8 mouse cellular contexts compared by ENCODE assay signal in the genomic region with DNA sequence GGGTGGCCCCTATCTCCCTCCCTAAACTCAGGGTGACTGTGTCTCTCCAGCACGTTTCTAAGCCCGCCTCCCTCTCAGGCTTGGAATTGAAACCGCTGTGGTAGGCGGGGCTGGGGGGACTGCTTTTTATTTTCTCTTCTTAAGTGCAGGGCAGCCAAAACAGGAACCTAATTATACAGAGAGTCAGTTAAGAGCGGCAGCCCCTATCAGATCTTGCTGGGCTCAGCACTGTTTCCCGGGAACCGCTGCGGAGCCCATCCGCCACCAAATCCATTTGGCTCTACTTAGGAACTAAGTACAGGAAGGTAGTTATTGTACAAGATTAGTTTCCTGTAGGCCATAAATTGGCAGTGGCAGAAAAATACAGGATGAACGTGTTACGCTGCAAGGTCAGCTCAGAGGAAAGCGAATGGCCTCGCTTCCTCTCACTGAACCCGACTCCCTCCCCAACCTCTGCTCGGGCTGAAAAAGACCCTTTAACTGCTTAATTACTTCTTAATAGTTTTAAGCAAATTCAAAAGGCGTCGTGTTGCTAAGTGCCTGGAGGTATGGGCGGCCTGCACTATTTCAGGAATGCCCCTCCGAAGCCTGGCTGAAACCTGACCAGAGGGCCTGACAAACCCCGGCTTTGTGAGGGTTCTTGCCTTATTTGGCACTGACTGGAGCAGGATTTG.
DNase-seq lines count a peak whose midpoint lies in the region; ATAC-seq lines count a peak whose summit lies in the region.

No protein-coding gene starts in this region.

- DNase-seq in left cerebral cortex, postnatal 25 days (ENCODE audit: low spot score in 2 of 2): peak; percentile 17 to 29
- no peak for DNase-seq in left cerebral cortex, adult 18-20 months (ENCODE audit: low spot score in 2 of 2)
- peak; percentile 27 for DNase-seq in adrenal gland, postnatal 25 days
- peak; percentile 88 for DNase-seq in forelimb bud, embryonic 11.5 days (ENCODE audit: low read depth, low spot score)
- peak; percentile 69 for DNase-seq in liver
- no peak for DNase-seq in cerebellum, adult 11-12 months

- H3K4me1 ChIP-seq in hindbrain, embryonic 16.5 days (ENCODE audit: control insufficient read depth, insufficient read depth, low read depth, low read length): peaks cover 52% of the 10 kb centered on the region
- H3K4me1 ChIP-seq in midbrain, embryonic 16.5 days (ENCODE audit: control insufficient read depth, insufficient read depth, low read length): peaks cover 37% of the 10 kb centered on the region

- peak overlapping the region; percentile 73 for H3K27ac ChIP-seq in hindbrain, embryonic 16.5 days (ENCODE audit: low read depth, low read length)
- peak overlapping the region; percentile 63 for H3K27ac ChIP-seq in midbrain, embryonic 16.5 days (ENCODE audit: low read length)

- H3K9me3 ChIP-seq in hindbrain, embryonic 16.5 days (ENCODE audit: control insufficient read depth, low read length): no peaks in the 10 kb centered on the region
- H3K9me3 ChIP-seq in midbrain, embryonic 16.5 days (replicated peaks; ENCODE audit: control insufficient read depth, low read length, poor library complexity, severe bottlenecking): no peaks in the 10 kb centered on the region

- 6% methylated on average over 20 of the region's 20 CpGs for WGBS in hindbrain, embryonic 16.5 days
- 6% methylated on average over 20 of the region's 20 CpGs for WGBS in midbrain, embryonic 16.5 days

- H3K4me2 ChIP-seq in hindbrain, embryonic 16.5 days (ENCODE audit: low read length): peak overlapping the region; percentile 33; the same call in 1 of the 2 replicates
- peak overlapping the region; percentile 33 for H3K4me2 ChIP-seq in midbrain, embryonic 16.5 days (ENCODE audit: low read length)

- no peaks in the 10 kb centered on the region for H3K36me3 ChIP-seq in hindbrain, embryonic 16.5 days (ENCODE audit: control insufficient read depth, insufficient read depth, low read length)
- no peaks in the 10 kb centered on the region for H3K36me3 ChIP-seq in midbrain, embryonic 16.5 days (ENCODE audit: control insufficient read depth, insufficient read depth, low read length)

- intact Hi-C loops in left cerebral cortex, postnatal 25 days (cut with DNase I): loop anchor here (5.0 to 10.0 kb wide), 2 partner anchors 97 to 350 kb away; no protein-coding TSS in a partner anchor

- peak overlapping the region; percentile 17; the same call in 1 of the 2 replicates for H3K9ac ChIP-seq in hindbrain, embryonic 16.5 days (ENCODE audit: low read depth, low read length)
- 0 out of 2 replicates have a peak overlapping the region, but pooled peaks have one; percentile 15 for H3K9ac ChIP-seq in midbrain, embryonic 16.5 days (ENCODE audit: low read depth, low read length)

- H3K4me3 ChIP-seq in hindbrain, embryonic 16.5 days (ENCODE audit: low read length): no peak overlapping the region
- no peak overlapping the region for H3K4me3 ChIP-seq in midbrain, embryonic 16.5 days (ENCODE audit: low read depth, low read length)

- H3K27me3 ChIP-seq in hindbrain, embryonic 16.5 days (replicated peaks; ENCODE audit: control insufficient read depth, insufficient read depth, low read length): peaks cover 3% of the 10 kb centered on the region; the same call in 1 of the 2 replicates
- H3K27me3 ChIP-seq in midbrain, embryonic 16.5 days (ENCODE audit: control insufficient read depth, insufficient read depth, low read depth, low read length): no peaks in the 10 kb centered on the region

- peak; percentile 35; the same call in 1 of the 2 replicates for ATAC-seq in hindbrain, embryonic 16.5 days
- ATAC-seq in midbrain, embryonic 16.5 days: peak; percentile 31; the same call in 1 of the 2 replicates

Comparison
In these comparisons a context has a peak if more than half of its experiments do, and no peak if none do; other contexts are left out.
1. DNase-seq: peak in left cerebral cortex, postnatal 25 days (2 of 2), adrenal gland, postnatal 25 days (single experiment), forelimb bud, embryonic 11.5 days (single experiment) and liver (single experiment); none in left cerebral cortex, adult 18-20 months (0 of 2) and cerebellum, adult 11-12 months (single experiment).